Mouse (Mus musculus): ENCODE results near the gene 4931428F04Rik. TPM values are rescaled to one million over a fixed set of nuclear protein-coding genes. Genes with fewer than 3 reads are reported as not detected.

Gene 4931428F04Rik
- total RNA-seq, 2 experiments from 2014 or later, result 25.4 to 29.1 TPM

- intact Hi-C loops (cut with DNase I), result loop anchor here (1.0 kb wide), 1 partner anchor 21 kb away; the partner anchor contains the start of gene 4931428F04Rik
- DNase-seq (ENCODE audit: low spot score in 2 of 2), result peak; percentile 86 to 93
Measured at GRCm38 (mm10) chr8:105268342-105269074, 21.2 kb downstream of the 4931428F04Rik start.

GRCm38 (mm10) chr8:105266775-105267174 is 22.9 kb downstream of the 4931428F04Rik start:
- DNase-seq (ENCODE audit: low spot score in 2 of 2), result no peak
- intact Hi-C loops (cut with DNase I), result no loop called here

GRCm38 (mm10) chr8:105265128-105265527 is 24.5 kb downstream of the 4931428F04Rik start:
- intact Hi-C loops (cut with DNase I), result no loop called here
- DNase-seq (ENCODE audit: low spot score in 2 of 2), result no peak

GRCm38 (mm10) chr8:105264024-105264982 is 25.4 kb downstream of the 4931428F04Rik start, which contains the start of the genes Tradd and Fbxl8:
Gene Tradd (minus strand): TSS chr8:105264609.
Gene Fbxl8 (plus strand): TSS chr8:105264648.
- intact Hi-C loops (cut with DNase I), result no loop called here
- no peak for DNase-seq (ENCODE audit: low spot score in 2 of 2)

- intact Hi-C loops (cut with DNase I), result no loop called here
- no peak for DNase-seq (ENCODE audit: low spot score in 2 of 2)
Measured at GRCm38 (mm10) chr8:105263244-105263912, 26.3 kb downstream of the 4931428F04Rik start.

- no peak for DNase-seq (ENCODE audit: low spot score in 2 of 2)
- intact Hi-C loops (cut with DNase I), result no loop called here
Measured at GRCm38 (mm10) chr8:105261326-105261980, 28.2 kb downstream of the 4931428F04Rik start.

GRCm38 (mm10) chr8:105260371-105261099 is 29.1 kb downstream of the 4931428F04Rik start:
- intact Hi-C loops (cut with DNase I), result no loop called here
- DNase-seq (ENCODE audit: low spot score in 2 of 2), result no peak

GRCm38 (mm10) chr8:105259721-105260320 is 29.8 kb downstream of the 4931428F04Rik start:
- DNase-seq (ENCODE audit: low spot score in 2 of 2), result peak; percentile 58 to 72
- intact Hi-C loops (cut with DNase I), result no loop called here

- DNase-seq (ENCODE audit: low spot score in 2 of 2), result peak in 1 of 2 experiments; percentile 48
- intact Hi-C loops (cut with DNase I), result no loop called here
Measured at GRCm38 (mm10) chr8:105258911-105259720, 30.5 kb downstream of the 4931428F04Rik start.

GRCm38 (mm10) chr8:105257318-105258114 is 32.1 kb downstream of the 4931428F04Rik start:
- DNase-seq (ENCODE audit: low spot score in 2 of 2), result no peak
- intact Hi-C loops (cut with DNase I), result no loop called here

GRCm38 (mm10) chr8:105254966-105255350 is 34.7 kb downstream of the 4931428F04Rik start, which contains the start of gene B3gnt9:
Gene B3gnt9 (minus strand): TSS chr8:105255153.
- intact Hi-C loops (cut with DNase I), result no loop called here
- peak in 1 of 2 experiments; percentile 39 for DNase-seq (ENCODE audit: low spot score in 2 of 2)

GRCm38 (mm10) chr8:105254152-105254965 is 35.3 kb downstream of the 4931428F04Rik start:
- DNase-seq (ENCODE audit: low spot score in 2 of 2), result peak; percentile 88 to 90
- intact Hi-C loops (cut with DNase I), result no loop called here

GRCm38 (mm10) chr8:105253766-105254151 is 35.9 kb downstream of the 4931428F04Rik start:
- DNase-seq (ENCODE audit: low spot score in 2 of 2), result no peak
- intact Hi-C loops (cut with DNase I), result no loop called here

- intact Hi-C loops (cut with DNase I), result no loop called here
- no peak for DNase-seq (ENCODE audit: low spot score in 2 of 2)
Measured at GRCm38 (mm10) chr8:105252680-105253537, 36.8 kb downstream of the 4931428F04Rik start.

GRCm38 (mm10) chr8:105251954-105252353 is 37.7 kb downstream of the 4931428F04Rik start:
- intact Hi-C loops (cut with DNase I), result no loop called here
- DNase-seq (ENCODE audit: low spot score in 2 of 2), result no peak
